Mouse (Mus musculus) retina, embryonic 14.5 days (tissue): ENCODE measurements at regions not wholly inside any gene's neighbourhood (a gene's known extent, or its start where the extent isn't known, plus 50 kb on each side); places are given as distances from the start of the nearest gene placed in this dataset.
A peak's percentile ranks its signal among the peaks of the same experiment; 100 is the strongest.

Source experiments
- DNase-seq: peaks from one replicate; pipeline ENCODE4 v3.0.0-alpha.2; 2015; ENCODE audit warnings: low spot score

DNA sequence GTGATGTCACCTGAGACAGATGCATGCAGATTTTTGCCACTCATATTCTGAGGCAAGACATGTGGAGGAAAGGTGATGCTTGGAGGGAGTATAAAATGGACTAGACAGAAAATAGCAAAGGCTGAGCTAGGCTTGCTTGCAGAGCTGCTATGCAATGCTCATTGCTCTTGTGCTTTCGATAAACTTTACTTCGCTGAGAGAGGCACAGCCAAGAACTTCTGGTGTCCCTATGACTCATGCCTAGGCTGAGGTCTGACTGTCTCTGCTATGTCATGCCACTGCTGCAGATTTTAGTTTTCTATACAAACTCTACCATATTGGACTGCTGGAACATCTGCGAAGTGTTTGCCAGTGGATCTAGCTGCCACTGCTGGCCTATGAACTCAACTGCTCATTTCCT is 687.5 kb upstream of the Pou3f3 start:
- no peak for DNase-seq

DNA sequence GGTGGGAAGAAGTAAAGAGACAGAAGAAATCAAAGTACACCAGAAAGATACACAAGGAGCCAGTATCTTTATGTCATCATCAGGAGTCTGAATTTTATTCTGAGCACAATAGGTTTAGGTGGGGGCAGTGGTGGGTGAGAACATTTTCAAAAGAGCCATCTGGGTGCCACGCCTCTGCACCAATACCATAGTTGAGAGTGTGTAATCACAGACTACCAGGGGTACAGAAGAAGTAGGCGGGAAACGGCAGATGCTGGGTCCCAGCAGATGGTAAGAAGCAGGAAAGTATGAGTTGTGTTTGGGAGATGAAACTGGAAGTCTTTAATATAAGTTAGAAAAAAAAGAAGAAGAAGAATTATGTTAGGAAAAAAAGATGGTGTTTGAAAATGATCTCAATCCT is 682.7 kb upstream of the Pou3f3 start:
- no peak for DNase-seq

DNA sequence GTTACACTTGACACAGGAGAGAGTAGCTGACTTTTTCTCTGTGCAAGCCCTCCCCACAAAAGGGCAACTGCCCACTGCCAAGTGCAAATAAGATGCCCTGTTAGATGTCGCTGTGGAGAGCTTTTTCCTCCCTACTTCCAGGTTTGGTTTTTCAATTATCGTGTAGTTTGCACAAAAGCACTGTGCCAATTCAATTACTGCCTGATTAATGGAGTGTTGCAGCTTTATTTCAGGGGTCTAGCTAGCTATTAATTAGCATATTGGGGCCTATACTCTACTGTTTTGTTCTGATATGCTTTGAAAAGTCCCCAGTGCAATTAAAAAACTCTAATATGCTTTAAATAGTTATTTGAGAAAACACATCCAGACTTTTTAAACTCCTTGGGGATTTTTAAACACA is 676.6 kb upstream of the Pou3f3 start:
- DNase-seq: no peak

DNA sequence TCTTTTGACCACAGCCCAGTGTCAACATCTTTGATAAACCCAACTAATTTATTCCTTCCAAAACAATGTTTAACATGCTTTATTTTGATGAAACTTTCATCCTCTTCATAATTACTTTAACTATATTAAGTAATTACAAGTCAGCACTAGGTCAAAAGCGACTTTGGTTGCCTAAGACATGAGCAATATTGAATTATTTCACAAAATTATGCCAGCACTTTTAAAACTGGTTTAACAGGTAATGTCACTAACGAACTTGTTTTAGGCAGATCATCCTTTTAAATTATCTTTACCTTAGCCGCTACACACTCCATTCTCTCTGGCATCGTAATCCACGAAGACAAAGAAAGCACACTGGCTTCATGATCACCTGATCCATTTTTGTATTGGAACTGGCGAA is 669.8 kb upstream of the Pou3f3 start:
- no peak for DNase-seq

DNA sequence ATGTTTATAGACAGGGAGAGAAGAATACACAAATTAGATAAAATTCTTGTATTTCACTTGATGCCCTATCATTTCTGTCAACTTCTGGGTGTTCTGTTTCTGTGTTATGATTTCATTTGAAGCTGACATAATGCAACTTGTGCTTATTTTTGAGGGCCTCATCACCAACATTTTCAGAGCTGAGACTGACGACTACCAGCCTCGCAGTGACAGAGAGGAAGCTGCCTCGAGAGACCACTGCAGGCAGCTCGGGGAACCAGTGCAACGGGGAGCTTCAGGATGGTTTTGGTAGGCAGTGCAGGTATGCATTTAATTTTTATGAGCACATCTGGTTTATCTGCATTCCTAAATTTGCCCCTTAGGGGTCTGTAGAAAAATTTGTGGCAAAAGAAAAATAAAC is 669.1 kb upstream of the Pou3f3 start:
- DNase-seq: no peak

DNA sequence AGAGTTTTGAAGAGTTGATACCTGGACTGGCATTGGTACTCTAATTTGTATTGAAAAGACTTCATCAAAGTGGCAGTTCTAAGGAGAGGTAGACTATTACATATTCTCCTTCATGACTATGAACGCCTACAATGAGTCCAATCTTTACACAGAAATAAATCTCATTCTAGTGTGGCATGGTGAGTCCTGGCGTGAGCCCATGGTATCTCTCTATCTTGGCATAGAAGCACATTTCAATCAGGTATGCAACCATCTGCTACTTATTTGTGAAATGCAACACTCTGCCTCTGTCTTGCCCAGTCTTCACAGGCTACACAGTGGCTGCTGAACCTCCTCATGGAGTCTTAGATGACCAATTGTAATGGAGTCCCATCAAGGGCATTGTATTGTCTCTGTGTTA is 661.8 kb upstream of the Pou3f3 start:
- no peak for DNase-seq

DNA sequence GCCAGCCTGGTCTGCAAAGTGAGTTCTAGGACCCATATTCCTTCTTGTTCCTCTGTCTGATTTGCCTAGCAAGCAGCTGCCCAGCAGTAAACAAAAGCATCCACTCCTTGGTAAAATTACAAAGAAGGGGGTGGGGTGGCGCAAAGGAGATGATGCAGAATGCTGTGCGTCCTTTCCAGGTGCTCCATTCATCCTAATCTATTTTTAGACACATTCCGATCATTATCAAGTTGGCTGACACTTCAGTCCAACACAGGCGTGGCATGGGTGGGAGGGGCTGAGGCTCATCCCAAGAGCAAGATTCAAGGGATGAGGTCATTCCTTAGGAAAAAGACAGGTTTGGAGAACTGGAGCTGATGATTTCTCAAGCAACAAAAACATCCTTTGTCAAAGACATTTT is 660.2 kb upstream of the Pou3f3 start:
- no peak for DNase-seq

DNA sequence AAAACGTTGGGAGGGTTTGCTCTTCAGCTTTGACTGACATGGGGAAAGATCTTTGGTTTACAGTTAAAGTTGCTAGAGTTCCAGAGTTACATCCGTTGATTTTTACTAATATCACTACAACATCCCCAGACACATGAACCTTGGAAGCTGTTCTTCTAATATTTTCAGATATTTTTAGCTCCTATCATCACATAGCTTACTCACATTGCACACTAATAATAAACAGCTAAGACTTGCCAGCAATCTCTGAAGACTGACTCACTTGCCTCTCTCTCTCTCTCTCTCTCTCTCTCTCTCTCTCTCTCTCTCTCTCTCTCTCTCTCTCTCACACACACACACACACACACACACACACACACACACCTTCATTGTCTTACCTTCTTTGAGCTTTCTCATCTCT is 654.0 kb upstream of the Pou3f3 start:
- no peak for DNase-seq

DNA sequence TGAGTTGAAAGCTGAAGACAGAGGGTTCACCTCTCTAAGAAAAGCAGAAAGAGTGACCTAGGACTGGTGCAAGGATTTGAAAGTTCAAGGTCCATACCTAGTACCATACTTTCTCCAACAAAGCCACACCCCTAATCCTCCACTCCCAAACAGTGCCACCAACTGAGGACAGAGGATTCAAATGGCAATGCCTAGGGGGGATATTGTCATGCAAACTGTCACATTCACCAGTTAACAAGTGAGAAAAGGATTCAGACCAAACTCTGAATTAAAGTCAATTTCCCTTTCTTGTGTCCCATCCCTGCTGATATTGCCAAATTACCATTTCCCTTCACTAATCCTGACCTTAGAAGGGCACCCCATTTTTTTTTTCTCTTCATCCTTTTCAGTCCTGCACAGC is 637.1 kb upstream of the Pou3f3 start:
- DNase-seq: no peak

DNA sequence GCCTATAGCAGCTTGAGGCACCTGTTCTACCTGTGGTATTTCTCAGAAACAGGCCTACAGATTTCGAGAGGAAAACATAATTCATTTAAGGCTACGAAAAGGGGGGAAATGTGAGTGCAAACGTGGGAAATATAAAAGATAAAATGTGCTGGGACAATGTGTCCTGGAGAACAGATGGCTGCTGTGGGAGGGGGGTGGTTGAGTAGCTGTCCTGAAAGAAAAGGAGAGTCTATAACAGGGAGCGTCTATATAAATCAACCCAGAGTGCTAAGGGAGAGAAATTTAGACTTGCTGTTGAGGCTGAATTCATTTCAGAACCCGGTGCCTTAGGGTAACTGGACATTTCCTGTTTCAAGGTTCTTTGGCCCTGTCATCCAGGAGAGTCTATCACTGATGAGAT is 625.5 kb upstream of the Pou3f3 start:
- no peak for DNase-seq

DNA sequence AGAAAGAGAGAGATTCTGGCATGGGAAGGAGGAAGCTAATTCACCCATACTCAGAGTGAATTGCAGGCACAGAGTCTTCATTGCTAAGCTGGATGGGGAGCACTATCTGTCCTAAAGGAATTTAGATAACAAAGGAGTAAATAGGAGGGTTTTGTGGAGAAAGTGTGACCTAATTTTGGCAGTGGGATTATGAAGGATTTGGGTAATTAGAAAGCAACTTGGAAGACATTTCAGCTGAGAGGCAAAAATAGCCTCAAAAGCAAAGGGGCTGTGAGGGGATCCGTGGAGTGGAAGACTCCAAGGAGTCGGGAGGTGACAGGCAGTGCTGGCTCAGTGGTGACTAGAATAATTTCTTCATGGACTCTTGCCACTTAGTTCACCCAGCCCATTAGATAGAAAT is 599.5 kb upstream of the Pou3f3 start:
- no peak for DNase-seq

DNA sequence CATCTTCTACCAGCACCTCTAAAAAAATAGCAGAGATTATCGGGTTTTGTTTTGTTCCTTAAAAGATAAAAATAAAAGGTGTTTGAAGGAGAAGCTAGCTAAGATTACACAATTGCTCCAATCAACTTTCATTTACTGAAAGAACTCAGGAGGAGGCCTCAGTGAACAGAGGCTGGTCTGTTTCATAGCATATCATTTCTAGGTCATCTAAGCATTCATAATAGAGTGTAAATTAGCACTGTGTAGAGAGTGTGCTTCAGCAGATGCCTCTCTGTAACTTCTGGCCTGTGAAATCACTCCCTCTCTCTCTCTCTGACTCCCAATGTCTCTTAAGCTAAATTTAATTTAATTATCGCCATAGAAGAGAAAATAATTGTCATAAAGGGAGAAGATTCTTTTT is 597.0 kb upstream of the Pou3f3 start:
- peak; percentile 63 for DNase-seq

DNA sequence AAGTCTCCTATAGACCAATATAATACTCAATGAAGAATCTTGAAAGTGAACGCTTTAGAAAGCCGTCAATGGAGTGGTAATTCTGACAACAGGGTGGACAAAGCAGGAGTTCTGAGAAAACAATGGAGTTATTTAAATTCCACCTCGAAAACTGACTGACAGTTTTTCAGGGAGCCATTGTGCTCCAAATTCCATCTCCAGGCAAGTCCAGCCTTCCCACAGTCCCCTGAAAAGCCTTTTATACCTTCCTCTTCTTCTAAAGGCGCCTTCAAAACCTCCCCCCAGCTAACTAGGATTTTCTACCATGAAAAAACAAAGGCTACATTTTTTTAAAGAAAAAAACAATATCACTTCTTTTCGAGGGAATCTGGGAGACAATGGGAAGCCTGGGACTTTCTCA is 588.0 kb upstream of the Pou3f3 start:
- no peak for DNase-seq

DNA sequence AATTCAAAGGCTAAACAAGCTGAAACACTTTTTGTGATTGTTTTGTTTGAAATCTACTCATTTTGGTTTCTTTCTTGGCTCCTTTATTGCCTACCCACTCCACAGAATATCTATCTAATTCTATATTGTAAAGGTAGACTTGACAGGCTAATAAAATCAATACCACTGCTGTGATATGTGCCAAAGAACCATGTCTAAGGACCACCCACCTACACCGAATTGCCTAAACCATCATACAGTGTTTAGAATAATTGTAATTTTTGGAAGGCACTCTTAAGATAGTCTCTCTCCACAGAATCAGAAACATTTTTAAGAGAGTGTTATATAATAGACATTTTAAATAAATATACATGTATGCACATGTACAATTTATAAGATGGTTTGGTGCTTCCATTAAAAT is 587.6 kb upstream of the Pou3f3 start:
- no peak for DNase-seq

DNA sequence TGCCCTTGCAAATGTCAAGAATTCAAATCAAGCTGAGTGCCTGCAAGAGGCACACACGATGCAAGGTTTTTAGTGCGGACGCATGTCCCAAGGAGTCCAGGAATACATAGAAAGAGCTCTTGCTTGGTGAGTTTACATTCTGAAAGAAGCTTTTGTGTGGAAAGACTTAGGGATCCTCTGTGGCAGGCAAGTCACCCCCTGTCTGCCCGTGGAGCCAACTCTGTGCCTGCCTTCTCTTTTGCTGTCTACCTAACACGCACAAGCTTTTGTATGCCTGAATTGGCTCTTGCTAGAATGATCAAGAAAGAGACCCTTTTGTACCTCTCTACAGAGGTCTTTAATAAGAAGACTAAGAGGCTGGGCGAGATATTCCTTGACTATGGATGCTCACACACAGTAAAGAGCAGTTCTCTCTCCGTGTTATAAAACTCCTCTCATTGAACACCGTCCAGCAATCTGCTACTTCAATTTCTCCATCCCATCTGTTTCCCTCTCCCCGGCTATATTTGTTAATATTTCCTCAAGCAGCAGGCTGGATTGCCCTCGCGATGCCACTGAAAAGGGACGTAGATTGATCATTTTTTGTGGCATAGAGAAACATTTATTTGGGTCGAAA is 543.3 kb upstream of the Pou3f3 start:
- DNase-seq: no peak

DNA sequence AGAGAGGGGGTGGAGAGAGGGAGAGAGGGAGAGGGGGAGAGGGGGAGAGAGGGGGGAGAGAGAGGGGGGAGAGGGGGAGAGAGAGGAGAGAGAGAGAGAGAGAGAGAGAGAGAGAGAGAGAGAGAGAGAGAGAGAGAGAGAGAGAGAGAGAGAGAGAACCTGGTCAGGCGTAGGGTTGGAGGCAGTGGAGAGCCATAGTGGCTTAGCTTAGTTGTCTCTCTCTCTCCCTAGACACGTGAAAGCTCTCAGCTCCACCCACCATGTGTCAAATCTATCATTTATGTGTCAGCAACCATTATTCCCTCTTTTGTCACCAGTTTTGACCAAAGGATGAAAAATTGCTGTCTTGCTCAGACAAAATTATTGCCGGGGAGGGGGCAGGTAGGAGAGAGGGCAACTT is 542.7 kb upstream of the Pou3f3 start:
- no peak for DNase-seq

DNA sequence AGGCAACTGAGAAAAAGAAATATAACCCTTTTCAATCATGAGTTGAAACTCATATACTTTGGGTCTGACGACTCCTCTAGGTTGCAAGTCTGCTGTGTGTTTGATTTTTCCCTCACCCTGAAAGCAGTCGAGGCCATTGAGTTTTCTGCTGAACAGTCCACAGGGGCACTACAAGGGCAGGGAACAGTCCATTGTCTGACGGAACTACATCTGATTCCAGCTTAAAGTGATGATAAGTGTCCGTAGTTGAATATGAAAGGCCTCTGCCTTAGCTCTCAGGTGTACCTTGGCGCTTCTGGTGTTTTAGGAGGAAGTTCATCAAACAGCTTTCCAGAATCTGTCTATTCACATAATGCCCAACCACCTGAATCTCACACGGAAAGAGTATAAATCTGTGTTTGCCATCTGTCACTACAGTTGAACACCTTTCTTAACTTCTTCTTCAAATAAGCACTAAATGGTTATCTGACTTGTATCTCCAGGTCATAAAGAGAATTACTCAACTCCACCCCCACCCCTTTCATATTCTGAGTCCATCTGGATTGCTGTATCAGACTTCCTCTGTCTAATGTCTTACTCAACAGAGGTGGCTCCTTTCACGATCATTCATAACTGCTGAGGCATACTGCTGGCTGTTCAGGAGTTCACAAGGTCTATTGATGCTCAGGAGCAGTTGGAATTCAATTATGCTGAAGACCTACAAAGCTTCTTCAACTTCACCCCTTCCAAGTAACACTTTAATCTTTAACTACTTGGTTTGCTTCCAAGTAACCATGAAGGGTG is 527.6 kb upstream of the Pou3f3 start:
- no peak for DNase-seq

DNA sequence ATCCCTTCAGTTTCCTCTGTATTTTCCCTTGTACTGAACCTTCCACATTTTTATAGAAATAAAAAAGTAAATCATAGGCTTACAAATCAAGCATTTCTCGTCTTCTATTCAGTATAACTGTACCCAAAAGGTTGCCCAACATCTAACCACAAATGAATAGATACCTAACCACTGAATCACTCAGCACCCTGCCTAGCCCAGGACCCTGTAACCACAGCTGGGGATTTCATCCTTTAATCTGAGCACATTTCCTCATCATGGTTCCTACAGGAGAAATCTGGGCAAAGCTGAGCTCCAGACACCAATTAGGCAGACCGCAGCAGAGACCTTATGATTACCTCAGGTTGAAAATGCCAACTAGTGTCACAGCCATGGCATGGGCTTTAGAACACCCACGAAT is 526.1 kb upstream of the Pou3f3 start:
- no peak for DNase-seq

DNA sequence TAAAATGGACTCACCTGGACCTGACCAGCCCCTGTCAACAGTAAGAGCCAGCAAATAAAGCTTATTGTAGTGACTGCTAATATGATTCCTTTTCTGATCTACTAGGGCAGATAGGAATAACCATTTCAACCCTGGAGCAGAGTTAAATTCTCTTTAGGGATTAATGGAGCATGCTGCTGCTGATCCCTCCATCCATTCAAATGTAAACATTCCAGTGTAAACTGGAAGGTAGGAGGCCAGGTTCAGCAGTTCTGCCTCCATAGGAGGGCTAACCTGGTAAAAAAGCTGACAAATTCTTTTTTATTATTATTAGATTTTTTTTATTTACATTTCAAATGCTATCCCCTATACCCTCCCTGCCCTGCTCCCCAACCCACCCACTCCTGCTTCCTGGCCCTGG is 509.3 kb upstream of the Pou3f3 start:
- DNase-seq: no peak

DNA sequence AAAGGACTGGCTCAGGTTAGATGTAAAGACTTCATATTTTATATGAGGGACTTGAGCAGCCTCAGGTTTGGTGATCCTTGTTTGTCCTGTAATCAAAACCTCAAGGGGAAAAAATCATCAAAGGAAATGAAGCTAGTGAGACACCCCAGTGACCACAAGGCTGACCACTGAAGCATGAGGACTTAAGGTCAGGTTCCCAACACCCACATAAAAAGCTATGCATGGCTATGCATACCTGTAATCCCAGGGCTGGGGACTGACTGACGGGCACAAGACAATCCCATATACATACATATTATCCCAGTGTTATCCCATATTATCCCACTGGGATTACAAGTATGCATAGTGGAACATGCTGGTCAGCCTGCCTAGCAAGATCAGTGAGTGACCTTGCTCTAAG is 467.5 kb upstream of the Pou3f3 start:
- no peak for DNase-seq

DNA sequence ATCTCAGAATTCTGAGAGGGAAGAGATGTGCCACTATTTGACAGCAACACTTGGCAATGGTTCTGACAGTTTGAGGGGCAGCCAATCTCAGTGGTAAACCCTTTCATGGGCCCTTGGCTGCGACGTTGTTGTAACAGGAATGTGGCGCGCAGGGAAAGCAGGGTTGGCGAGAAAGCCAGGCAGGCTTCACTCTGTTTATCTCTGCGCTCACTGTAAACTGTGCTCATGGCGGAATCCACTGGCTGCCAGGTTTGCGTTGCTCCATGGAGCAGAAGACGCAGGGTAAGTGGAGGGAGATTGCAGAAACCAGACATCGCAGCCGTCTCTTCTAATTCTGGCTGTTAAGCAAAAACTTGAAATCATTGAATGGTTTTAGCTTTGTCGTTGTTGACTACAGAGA is 465.9 kb upstream of the Pou3f3 start:
- DNase-seq: no peak

DNA sequence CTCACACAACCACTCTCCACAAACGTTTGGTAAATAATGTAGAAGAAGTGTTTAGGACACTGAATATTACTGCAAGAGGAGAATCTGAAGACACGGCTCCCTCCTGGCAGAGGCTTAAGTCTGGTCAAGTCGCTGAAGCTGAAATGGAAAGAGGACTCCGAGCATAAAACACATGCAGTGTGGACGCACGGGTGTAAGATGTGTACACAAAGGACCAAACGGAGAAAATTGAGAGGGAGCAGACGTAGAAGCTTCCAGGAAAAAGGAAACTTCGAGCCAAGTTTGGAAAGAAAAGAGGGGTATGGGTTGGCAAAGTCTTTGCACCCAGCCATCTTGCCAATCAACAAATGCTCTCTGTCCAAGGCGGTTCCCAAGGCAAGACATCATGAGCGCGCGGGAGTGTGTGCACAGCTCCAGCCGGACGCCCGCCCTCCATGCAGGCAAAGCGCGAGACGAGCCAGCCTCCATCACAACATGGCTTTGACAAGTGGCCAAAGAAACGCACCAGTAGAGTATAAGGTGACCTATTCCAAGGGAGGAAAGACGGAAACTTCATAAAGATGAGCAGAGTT is 465.0 kb upstream of the Pou3f3 start:
- no peak for DNase-seq

DNA sequence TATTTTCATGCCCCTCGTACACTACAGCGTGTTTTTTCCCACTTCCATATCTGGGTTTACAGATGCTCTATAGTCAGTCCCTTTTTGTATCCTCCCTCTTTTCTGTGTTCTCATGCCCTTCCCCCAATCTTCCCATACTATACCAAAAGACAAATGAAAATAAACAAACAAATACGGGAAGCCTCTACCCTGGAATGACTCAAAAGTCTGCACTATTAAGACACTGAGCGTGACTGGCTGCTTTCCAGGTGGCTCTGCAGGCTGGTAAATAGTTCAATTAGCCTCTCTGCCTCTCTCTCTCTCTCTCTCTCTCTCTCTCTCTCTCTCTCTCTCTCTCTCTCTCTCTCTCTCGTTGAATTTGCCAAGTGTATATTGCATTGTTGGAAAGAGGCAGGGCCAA is 464.5 kb upstream of the Pou3f3 start:
- no peak for DNase-seq

DNA sequence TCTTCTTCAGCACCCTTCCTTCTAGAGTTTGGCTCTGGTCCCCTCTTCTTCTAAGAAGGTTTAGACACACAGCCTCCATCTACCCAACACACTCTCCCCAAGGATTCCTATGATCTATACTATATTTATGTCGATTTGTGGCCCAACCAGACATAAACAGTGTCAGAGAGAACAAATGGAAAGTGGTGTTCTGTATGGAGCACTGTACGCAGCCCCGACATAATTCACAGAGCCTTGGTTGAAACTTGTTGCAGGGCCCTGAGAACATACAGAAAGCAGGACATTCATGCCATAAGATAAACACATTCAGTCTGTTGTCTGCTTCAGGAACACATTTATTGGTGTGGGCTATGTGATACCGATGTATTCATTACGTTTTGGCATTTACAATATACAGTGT is 463.7 kb upstream of the Pou3f3 start:
- no peak for DNase-seq
